Mouse (Mus musculus) adrenal gland, postnatal 4 days (tissue): Measurements from ENCODE around the gene Arhgef28. TPM values are rescaled to one million over a fixed set of nuclear protein-coding genes. Genes with fewer than 3 reads are reported as not detected.

ENCODE experiments used
- DNase-seq, 2 experiments: peaks; one replicate each; pipeline ENCODE4 v3.0.0; 2021 to 2022; ENCODE audit warnings: low spot score in 2 of 2, mixed read lengths in 2 of 2
- total RNA-seq, 2 experiments: library from RNA; stranded (reverse); gene quantifications; 2 replicates each; pipeline ENCODE4 v1.2.3; 2021

Arhgef28 gene
- total RNA-seq, 2 experiments from 2014 or later: 31.2 to 47.6 TPM

DNA sequence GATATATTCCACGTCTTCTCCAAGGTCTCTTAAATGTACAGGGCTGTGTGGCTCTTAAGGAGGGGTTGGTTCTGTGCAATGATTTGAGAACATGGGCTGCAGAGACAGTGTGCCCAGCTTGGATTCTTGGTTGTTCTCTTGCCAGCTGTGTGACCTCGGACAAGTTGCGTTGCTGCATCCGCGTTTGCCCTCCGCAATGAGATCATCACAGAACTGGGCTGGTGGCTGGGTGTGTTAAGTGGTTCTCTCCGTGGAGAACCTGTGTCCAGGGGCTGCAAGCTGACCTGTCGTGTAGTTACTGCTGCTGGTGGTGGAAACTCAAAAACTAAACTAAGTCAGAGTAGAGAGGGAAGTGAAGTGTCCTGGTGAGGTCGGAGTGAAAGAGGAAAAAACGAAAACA, 279.9 kb downstream of the Arhgef28 start:
- DNase-seq: no peak

GRCm38 (mm10) chr13:97923009-97923408, 283.2 kb downstream of the Arhgef28 start:
- no peak for DNase-seq

GRCm38 (mm10) chr13:97919590-97919989, 286.6 kb downstream of the Arhgef28 start:
- DNase-seq: no peak

GRCm38 (mm10) chr13:97918117-97918900, 287.9 kb downstream of the Arhgef28 start:
- DNase-seq: no peak

DNA sequence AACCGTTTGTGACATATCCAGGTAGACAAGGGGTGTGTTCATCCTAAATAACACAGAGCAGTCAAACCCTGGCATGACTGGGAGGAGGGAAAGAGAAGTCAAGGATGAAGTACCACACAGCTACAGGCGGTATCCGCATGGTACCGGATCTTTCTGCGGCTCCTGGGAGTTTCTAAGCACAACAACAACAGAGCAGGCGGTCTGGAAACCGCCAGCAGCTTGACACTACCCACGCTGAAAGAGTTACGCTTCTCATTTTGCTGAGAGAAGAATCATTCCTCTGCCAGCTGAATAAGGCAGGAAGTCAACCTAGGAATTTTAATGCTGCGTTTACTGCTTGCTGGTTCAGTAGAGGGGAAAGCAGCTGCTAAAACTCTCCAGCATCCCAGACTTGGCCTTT, 295.2 kb downstream of the Arhgef28 start:
- no peak for DNase-seq

DNA sequence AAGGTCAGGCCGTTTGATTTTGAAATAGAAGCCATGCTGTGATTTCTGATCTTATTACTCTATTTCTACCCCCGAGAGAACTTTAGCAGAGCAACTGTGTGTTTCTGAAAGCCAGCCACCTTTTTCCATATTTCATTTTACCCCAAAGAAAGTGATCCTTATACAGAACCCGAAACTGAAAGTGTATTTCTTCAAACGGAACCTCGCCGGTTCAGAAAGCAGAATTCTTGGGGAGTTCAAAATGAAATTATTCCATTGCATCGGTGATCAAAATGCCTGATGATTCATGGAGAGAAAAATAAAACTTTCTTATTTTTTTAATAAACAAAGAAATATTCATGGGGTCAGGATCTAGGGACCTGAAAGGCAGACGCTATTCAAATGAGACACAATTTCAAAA, 303.4 kb downstream of the Arhgef28 start:
- no peak for DNase-seq

DNA sequence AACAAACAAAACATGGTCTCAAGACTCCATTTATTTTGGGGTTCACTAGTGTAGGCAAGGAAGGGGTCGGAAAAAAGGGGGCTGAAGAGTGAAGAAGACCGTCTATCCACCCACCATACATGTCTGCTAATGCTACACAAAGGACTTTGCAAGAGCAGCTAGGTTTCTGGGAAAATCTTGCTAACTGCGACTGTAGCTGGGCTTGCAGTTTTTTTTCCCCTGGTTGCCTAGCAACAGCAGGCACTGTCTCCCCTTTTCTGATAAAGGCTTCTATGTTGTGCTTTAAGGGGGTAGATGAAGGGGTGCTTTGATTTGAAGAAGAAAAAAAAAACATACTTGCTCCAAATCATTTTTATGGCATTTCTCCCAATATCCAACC, 305.9 kb downstream of the Arhgef28 start:
- no peak for DNase-seq

- DNase-seq: no peak
Observed at GRCm38 (mm10) chr13:97899604-97900379, 306.4 kb downstream of the Arhgef28 start.

- no peak for DNase-seq
Observed at GRCm38 (mm10) chr13:97898590-97898989, 307.6 kb downstream of the Arhgef28 start.

DNA sequence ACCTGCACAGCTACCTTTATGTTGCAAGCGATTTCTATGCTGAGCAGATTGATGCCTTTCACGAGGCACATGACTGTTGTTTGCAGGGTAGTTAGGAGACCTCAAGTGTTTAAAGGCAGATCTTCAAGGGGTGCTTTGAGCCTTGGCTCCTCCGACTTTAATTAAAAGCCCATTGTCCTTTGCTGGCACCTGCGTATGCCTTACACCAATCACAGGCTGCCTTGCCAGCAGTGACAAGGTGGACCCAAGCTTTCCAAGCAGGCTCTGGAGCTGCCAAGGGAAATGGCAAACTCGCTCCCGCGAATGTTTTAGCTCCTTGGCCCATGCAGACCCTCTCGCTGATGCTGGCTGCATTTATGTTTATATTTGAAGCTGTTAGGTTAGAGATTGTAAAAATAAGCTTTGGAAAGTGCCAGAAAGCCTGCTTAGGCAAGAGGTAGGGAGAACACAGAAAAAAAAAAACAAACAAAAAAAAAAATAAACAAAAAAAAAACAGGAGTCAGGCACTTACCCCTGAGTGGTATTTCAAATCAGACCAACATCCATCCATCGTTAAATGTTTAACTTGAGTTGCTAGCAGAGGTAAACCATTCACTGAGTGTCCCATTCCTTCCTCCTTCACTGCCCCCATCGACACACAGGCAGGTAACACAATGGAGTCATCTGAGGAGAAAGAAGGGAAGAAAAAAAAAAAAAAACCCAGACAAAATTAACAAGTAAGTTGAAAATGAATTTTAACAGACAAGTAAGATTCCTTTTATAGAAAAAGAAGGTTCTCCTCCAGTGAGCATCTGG, 313.0 kb downstream of the Arhgef28 start:
- DNase-seq: no peak

GRCm38 (mm10) chr13:97892089-97892884, 314.0 kb downstream of the Arhgef28 start:
- no peak for DNase-seq

DNA sequence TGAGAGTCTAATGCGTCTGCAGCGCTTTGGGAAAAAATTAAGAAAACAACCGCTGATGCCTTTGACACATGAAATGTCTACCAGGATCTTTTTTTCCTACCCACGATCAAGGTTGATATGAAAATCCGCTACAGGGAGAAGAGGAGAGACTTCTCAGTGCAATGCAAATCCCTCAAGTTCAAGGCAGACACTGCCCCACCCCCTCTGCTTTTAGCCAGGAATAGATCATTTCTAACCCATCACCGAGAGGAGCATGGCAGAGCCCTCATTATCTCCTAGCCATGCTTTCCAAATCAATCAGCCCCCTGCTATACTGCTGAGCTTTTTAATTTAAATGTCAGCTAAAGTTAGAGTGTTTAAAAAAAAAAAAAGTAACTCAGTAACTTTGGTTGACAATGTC, 318.2 kb downstream of the Arhgef28 start:
- no peak for DNase-seq

- DNase-seq: no peak
Observed at GRCm38 (mm10) chr13:97887558-97887957, 318.7 kb downstream of the Arhgef28 start.

DNA sequence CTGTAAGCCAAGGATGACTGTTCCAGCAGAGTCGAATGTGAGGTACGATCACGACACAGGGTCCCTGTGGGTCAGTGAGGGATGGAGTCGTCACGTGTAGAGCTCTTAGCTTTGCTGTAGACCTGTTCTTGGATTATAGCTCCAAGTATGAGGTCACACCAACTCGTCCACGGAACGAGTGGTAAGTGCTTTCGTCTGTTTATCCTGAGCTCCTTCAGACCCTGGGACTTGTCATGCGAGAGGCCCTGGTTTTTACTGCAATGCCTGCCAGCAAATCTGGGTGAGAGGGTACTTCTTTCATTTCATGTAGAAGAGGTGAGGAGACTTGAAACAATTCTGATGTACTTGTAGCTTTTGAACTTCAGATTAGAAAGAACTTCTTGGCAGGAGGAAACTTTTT, 322.6 kb downstream of the Arhgef28 start:
- no peak for DNase-seq

DNA sequence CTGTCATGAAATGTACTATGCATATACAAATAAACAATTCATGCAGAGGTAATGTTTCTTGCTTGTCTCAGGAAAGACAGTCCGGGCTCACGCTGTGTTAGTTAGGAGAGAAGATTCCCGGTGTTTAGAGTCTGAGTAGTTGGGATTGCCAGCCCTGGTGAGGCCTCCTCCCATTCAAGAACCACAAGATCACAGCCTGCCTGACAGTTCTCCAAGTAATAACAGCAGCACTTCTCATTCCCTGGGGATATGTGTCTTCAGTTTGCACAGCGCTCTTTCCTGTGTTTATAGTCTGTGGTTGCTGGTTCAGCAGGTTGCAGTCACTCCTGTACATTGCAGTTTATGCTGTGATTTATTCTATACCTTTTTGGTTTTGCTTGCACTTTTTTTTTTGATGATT, 329.8 kb downstream of the Arhgef28 start:
- no peak for DNase-seq

DNA sequence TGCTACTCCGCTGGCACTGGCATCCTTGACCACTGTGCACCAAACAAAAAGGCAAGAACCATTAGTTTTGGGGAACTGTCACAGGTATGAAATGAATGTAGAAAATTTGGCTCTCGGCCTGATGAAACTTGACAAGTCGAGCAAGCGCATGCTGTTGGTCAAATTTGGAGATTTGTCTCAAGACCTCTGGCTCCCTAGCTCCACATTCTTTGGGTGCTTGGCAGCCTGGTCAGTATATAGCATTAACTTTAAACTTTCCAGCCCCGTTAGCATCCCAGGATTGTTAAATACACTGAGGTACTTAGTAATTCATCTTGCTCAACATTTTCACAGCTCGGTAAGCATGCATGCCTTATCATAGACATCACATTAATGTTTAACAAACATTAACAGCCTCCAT, 330.2 kb downstream of the Arhgef28 start:
- DNase-seq: no peak

GRCm38 (mm10) chr13:97869428-97869827, 336.8 kb downstream of the Arhgef28 start:
- DNase-seq: no peak

DNA sequence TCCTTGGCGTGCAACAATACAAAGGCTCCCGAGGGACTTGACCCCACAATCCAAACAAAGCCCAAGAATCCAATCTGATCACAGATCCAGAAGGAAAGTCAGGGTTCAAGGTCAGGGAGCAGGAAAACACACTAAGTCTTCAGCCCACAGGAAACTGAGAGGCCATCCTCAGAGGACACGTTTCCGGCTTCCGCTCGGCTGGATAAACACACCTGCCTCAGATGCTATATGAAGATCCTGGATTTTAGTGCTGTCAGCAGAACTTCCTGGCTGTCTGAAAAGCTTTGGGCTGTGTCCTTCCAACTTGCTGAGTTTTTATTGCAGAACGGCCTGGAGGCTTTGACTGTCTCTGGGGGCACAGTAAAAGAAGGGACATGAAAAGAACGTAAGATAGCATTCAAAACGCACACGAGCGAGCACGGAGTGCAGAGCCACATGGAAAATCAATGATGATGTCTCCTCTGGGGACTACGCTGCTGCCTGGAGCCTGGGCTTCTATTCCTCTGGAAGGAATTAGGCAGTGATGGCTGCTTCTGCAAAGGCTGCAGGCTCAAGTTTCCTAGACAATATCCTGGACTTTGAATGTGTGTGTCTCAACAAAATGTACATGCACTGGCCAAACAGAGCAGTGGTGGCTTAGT, 338.8 kb downstream of the Arhgef28 start:
- DNase-seq: no peak

DNA sequence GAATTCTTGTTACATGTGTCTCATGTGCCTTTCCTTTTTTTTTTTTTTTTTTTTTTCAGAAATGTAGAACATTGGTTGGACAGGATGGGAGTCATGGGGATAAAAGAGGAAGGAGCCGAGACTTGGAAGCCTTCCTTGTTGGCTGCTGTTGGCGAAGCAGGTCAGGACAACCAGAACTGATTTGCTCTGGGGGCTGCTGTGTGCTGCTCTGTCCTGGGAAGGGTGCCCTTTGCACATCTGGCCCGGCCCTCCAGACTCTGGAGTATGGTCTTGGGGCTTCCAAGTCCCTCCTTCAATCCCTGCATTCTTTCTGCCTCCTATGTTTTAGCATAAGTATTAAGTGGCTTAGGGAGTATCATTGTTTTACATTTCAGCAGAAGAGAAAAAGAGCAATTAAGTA, 347.2 kb downstream of the Arhgef28 start:
- DNase-seq: no peak

- no peak for DNase-seq
Observed at GRCm38 (mm10) chr13:97857860-97858259, 348.4 kb downstream of the Arhgef28 start.
